Mouse (Mus musculus): ENCODE data around the gene Arhgap42. TPM values are rescaled to one million over a fixed set of nuclear protein-coding genes. Genes with fewer than 3 reads are reported as not detected.
A peak's percentile ranks its signal among the peaks of the same experiment; 100 is the strongest.

Arhgap42 gene
- total and polyA plus RNA-seq, 2 experiments from 2014 or later: 11.2 to 11.3 TPM

- WGBS: 63% methylated on average over 3 of the region's 3 CpGs
- no peak overlapping the region for H3K4me2 ChIP-seq (ENCODE audit: low read depth, low read length, poor library complexity, severe bottlenecking)
- no peak for DNase-seq (ENCODE audit: low spot score)
- no peak for TF ChIP-seq CTCF (IDR thresholded peaks at IDR 0.05)
- H3K36me3 ChIP-seq (ENCODE audit: insufficient read depth, low read length): no peaks in the 10 kb centered on the region
- no peak; the same call in 1 of the 2 replicates for ATAC-seq (ENCODE audit: low FRiP score)
- no peak overlapping the region for H3K9ac ChIP-seq (replicated peaks; ENCODE audit: low read length, poor library complexity, severe bottlenecking)
- no peaks in the 10 kb centered on the region for H3K9me3 ChIP-seq (ENCODE audit: low read length)
- H3K27me3 ChIP-seq (ENCODE audit: insufficient read depth, low read length): no peaks in the 10 kb centered on the region
- no peaks in the 10 kb centered on the region for H3K4me1 ChIP-seq (ENCODE audit: insufficient read depth, low read length)
- H3K4me3 ChIP-seq (ENCODE audit: low read depth, low read length): no peak overlapping the region
- no peak overlapping the region for H3K27ac ChIP-seq (ENCODE audit: low read depth, low read length)
Measured at GRCm38 (mm10) chr9:9037017-9037671, 201.8 kb downstream of the Arhgap42 start.

- H3K9me3 ChIP-seq (ENCODE audit: low read length): no peaks in the 10 kb centered on the region
- H3K27ac ChIP-seq (ENCODE audit: low read depth, low read length): no peak overlapping the region
- 38% methylated on average over 3 of the region's 3 CpGs for WGBS
- H3K4me2 ChIP-seq (ENCODE audit: low read depth, low read length, poor library complexity, severe bottlenecking): no peak overlapping the region
- H3K4me1 ChIP-seq (ENCODE audit: insufficient read depth, low read length): no peaks in the 10 kb centered on the region
- H3K4me3 ChIP-seq (ENCODE audit: low read depth, low read length): no peak overlapping the region
- ATAC-seq (ENCODE audit: low FRiP score): no peak
- no peak for TF ChIP-seq CTCF (IDR thresholded peaks at IDR 0.05)
- H3K9ac ChIP-seq (replicated peaks; ENCODE audit: low read length, poor library complexity, severe bottlenecking): no peak overlapping the region
- no peaks in the 10 kb centered on the region for H3K27me3 ChIP-seq (ENCODE audit: insufficient read depth, low read length)
- DNase-seq (ENCODE audit: low spot score): no peak
- no peaks in the 10 kb centered on the region for H3K36me3 ChIP-seq (ENCODE audit: insufficient read depth, low read length)
Measured at GRCm38 (mm10) chr9:9027904-9028303, 211.0 kb downstream of the Arhgap42 start.

GRCm38 (mm10) chr9:9027445-9027844, 211.5 kb downstream of the Arhgap42 start:
- no peaks in the 10 kb centered on the region for H3K4me1 ChIP-seq (ENCODE audit: insufficient read depth, low read length)
- no peak overlapping the region for H3K27ac ChIP-seq (ENCODE audit: low read depth, low read length)
- H3K9ac ChIP-seq (replicated peaks; ENCODE audit: low read length, poor library complexity, severe bottlenecking): no peak overlapping the region
- H3K4me3 ChIP-seq (ENCODE audit: low read depth, low read length): no peak overlapping the region
- no peak for TF ChIP-seq CTCF (IDR thresholded peaks at IDR 0.05)
- no peak overlapping the region for H3K4me2 ChIP-seq (ENCODE audit: low read depth, low read length, poor library complexity, severe bottlenecking)
- H3K9me3 ChIP-seq (ENCODE audit: low read length): no peaks in the 10 kb centered on the region
- H3K27me3 ChIP-seq (ENCODE audit: insufficient read depth, low read length): no peaks in the 10 kb centered on the region
- 1% methylated on average over 5 of the region's 5 CpGs for WGBS
- DNase-seq (ENCODE audit: low spot score) (no peak), ATAC-seq (ENCODE audit: low FRiP score) (no peak)
- no peaks in the 10 kb centered on the region for H3K36me3 ChIP-seq (ENCODE audit: insufficient read depth, low read length)

- H3K9ac ChIP-seq (replicated peaks; ENCODE audit: low read length, poor library complexity, severe bottlenecking): no peak overlapping the region
- no peaks in the 10 kb centered on the region for H3K36me3 ChIP-seq (ENCODE audit: insufficient read depth, low read length)
- H3K4me1 ChIP-seq (ENCODE audit: insufficient read depth, low read length): no peaks in the 10 kb centered on the region
- no peak overlapping the region for H3K27ac ChIP-seq (ENCODE audit: low read depth, low read length)
- H3K4me2 ChIP-seq (ENCODE audit: low read depth, low read length, poor library complexity, severe bottlenecking): no peak overlapping the region
- ATAC-seq (ENCODE audit: low FRiP score) (no peak), DNase-seq (ENCODE audit: low spot score) (no peak)
- no peaks in the 10 kb centered on the region for H3K27me3 ChIP-seq (ENCODE audit: insufficient read depth, low read length)
- no peaks in the 10 kb centered on the region for H3K9me3 ChIP-seq (ENCODE audit: low read length)
- no peak for TF ChIP-seq CTCF (IDR thresholded peaks at IDR 0.05)
- 94% methylated on average over 2 of the region's 2 CpGs for WGBS
- H3K4me3 ChIP-seq (ENCODE audit: low read depth, low read length): no peak overlapping the region
Measured at GRCm38 (mm10) chr9:9015108-9015507, 223.8 kb downstream of the Arhgap42 start.

GRCm38 (mm10) chr9:9001170-9001569, 237.7 kb downstream of the Arhgap42 start:
- no peak overlapping the region for H3K27ac ChIP-seq (ENCODE audit: low read depth, low read length)
- H3K4me2 ChIP-seq (ENCODE audit: low read depth, low read length, poor library complexity, severe bottlenecking): no peak overlapping the region
- H3K4me1 ChIP-seq (ENCODE audit: insufficient read depth, low read length): no peaks in the 10 kb centered on the region
- no peaks in the 10 kb centered on the region for H3K27me3 ChIP-seq (ENCODE audit: insufficient read depth, low read length)
- no peaks in the 10 kb centered on the region for H3K36me3 ChIP-seq (ENCODE audit: insufficient read depth, low read length)
- DNase-seq (ENCODE audit: low spot score) (peak; percentile 49), ATAC-seq (ENCODE audit: low FRiP score) (no peak)
- peak; percentile 51 for TF ChIP-seq CTCF (IDR thresholded peaks at IDR 0.05)
- H3K9me3 ChIP-seq (ENCODE audit: low read length): no peaks in the 10 kb centered on the region
- H3K9ac ChIP-seq (replicated peaks; ENCODE audit: low read length, poor library complexity, severe bottlenecking): no peak overlapping the region
- H3K4me3 ChIP-seq (ENCODE audit: low read depth, low read length): no peak overlapping the region

- 82% methylated on average over 2 of the region's 2 CpGs for WGBS
Measured at GRCm38 (mm10) chr9:8996494-8996893, 242.4 kb downstream of the Arhgap42 start.

More at GRCm38 (mm10) chr9:8996494-8996893, 242.4 kb downstream of the Arhgap42 start:
- no peak for TF ChIP-seq CTCF (IDR thresholded peaks at IDR 0.05)
- no peak overlapping the region for H3K4me3 ChIP-seq (ENCODE audit: low read depth, low read length)
- no peaks in the 10 kb centered on the region for H3K27me3 ChIP-seq (ENCODE audit: insufficient read depth, low read length)
- H3K9ac ChIP-seq (replicated peaks; ENCODE audit: low read length, poor library complexity, severe bottlenecking): no peak overlapping the region
- ATAC-seq (ENCODE audit: low FRiP score): no peak
- H3K27ac ChIP-seq (ENCODE audit: low read depth, low read length): no peak overlapping the region
- no peaks in the 10 kb centered on the region for H3K4me1 ChIP-seq (ENCODE audit: insufficient read depth, low read length)
- no peak overlapping the region for H3K4me2 ChIP-seq (ENCODE audit: low read depth, low read length, poor library complexity, severe bottlenecking)
- H3K9me3 ChIP-seq (ENCODE audit: low read length): no peaks in the 10 kb centered on the region
- DNase-seq (ENCODE audit: low spot score): no peak
- H3K36me3 ChIP-seq (ENCODE audit: insufficient read depth, low read length): no peaks in the 10 kb centered on the region
